Mouse (Mus musculus): ENCODE measurements at regions not wholly inside any gene's neighbourhood (a gene's known extent, or its start where the extent isn't known, plus 50 kb on each side); places are given as distances from the start of the nearest gene placed in this dataset.

DNA sequence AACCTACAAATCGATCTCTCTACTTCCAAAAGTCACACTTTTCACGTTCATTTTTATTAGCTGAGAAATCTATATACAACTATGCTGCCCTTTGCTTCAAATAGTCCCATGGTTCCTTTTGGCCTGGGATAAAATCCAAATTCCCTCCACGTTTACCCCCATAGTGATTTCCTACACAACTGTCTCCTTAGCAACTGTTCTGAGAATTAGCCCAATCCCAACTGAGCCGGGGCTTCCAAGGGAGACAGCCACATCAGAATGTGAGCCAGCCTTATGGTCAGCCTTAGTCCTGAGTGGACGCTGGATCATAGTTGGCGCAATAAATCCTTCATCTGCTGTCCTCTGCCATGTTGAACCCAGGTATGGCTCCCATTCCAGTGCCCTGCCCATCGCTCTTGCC, 77.3 kb downstream of the Sox9 start:
- H3K4me1 ChIP-seq (ENCODE audit: control insufficient read depth, insufficient read depth, low read length): no peaks in the 10 kb centered on the region
- TF ChIP-seq POLR2A (IDR thresholded peaks at IDR 0.05; ENCODE audit: borderline replicate concordance, extremely low read depth, low read depth, low read length) (no peak), CTCF (IDR thresholded peaks at IDR 0.05; ENCODE audit: insufficient read depth, low read length) (no peak)
- DNase-seq: no peak
- 90% methylated on average over 7 of the region's 7 CpGs for WGBS
- H3K4me3 ChIP-seq (replicated peaks; ENCODE audit: extremely low read depth, low read depth, low read length): no peak overlapping the region

DNA sequence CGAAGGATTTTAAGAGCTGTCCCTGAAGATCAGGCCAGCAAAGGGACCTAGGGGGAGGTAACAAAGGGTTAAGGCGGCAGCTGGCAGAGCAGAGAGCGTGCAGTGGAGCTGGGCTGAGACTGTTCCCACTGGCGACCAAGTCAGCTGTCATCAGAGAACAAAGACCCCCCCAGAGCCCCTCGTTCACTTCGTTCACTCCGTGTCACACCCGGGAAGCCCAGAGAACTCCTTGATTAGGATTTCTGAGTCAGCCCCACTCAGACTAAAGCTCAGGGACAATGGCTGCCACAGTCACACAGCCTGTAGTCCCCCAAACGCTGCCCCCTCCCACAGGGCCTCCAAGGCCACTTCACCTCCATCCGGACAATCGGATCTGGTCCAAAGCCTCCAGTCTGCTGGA, 78.8 kb downstream of the Sox9 start:
- WGBS: 46% methylated on average over 11 of the region's 11 CpGs
- Histone ChIP-seq H3K4me1 (ENCODE audit: control insufficient read depth, insufficient read depth, low read length) (no peaks in the 10 kb centered on the region), H3K4me3 (replicated peaks; ENCODE audit: extremely low read depth, low read depth, low read length) (no peak overlapping the region)
- no peak for TF ChIP-seq POLR2A (IDR thresholded peaks at IDR 0.05; ENCODE audit: borderline replicate concordance, extremely low read depth, low read depth, low read length)
- TF ChIP-seq CTCF (IDR thresholded peaks at IDR 0.05; ENCODE audit: insufficient read depth, low read length): no peak
- no peak for DNase-seq

DNA sequence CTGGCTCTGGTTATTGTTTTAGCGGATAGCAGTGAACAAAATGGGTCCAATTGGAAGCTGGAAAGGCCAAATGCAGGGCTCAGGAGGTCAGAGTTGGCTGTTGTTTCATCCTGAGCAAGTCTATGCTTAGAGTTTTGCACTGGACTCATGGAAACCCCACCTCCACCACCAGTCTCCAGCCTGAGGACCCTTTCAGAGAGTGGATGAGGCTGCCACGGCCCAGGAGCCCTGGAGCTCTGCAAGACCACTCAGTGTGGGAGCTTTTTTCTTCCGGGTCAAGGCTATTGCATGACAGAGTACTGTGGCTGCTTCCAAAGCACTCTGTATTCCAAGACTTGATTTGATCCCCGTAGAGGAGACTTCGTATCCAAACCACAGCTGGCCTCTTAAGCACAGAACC, 79.2 kb downstream of the Sox9 start:
- Histone ChIP-seq H3K4me3 (replicated peaks; ENCODE audit: extremely low read depth, low read depth, low read length) (no peak overlapping the region), H3K4me1 (ENCODE audit: control insufficient read depth, insufficient read depth, low read length) (no peaks in the 10 kb centered on the region)
- 73% methylated on average over 5 of the region's 5 CpGs for WGBS
- TF ChIP-seq CTCF (IDR thresholded peaks at IDR 0.05; ENCODE audit: insufficient read depth, low read length) (no peak), POLR2A (IDR thresholded peaks at IDR 0.05; ENCODE audit: borderline replicate concordance, extremely low read depth, low read depth, low read length) (no peak)
- DNase-seq: no peak

DNA sequence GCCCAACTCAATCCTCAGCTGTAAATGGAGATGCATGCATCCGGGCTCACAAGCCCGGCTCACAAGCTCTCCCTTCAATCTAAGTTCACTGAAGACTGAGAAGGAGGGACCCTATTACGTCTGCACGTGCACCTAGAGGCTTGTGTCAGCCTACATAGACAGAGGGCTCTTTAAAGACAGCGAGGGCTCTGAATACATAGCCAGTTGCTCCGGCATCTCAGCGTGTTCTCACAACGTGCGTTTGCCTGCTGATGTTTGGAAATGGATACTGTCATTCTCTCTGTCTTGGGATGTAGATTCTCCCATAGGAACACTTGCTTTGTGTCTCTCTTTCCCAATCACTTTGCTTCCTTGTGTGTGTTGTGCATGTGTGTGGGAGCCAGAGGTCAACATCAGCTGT, 83.8 kb downstream of the Sox9 start:
- no peak for DNase-seq
- 85% methylated on average over 9 of the region's 9 CpGs for WGBS
- Histone ChIP-seq H3K4me1 (ENCODE audit: control insufficient read depth, insufficient read depth, low read length) (no peaks in the 10 kb centered on the region), H3K4me3 (replicated peaks; ENCODE audit: extremely low read depth, low read depth, low read length) (no peak overlapping the region)
- TF ChIP-seq POLR2A (IDR thresholded peaks at IDR 0.05; ENCODE audit: borderline replicate concordance, extremely low read depth, low read depth, low read length): no peak
- no peak for TF ChIP-seq CTCF (IDR thresholded peaks at IDR 0.05; ENCODE audit: insufficient read depth, low read length)

DNA sequence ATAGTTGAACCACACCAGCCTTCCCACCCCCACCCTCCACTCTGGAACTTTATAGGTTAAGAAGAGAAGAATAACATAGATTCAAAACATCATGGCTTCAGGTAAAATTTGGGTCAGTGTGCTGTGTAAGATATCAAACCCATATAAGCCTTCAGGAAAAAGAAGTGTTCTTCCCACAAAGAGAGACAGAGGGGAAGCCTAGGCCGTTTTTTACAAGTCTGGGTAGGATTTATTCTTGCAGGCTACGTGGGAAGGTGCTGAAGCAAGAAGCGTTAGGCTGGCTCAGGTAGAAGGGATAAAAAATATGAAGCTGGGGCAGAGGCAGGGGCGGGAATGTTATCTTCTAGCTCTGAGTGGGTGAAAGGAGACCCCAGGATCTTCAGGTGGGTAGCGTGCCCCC, 87.5 kb downstream of the Sox9 start:
- TF ChIP-seq POLR2A (IDR thresholded peaks at IDR 0.05; ENCODE audit: borderline replicate concordance, extremely low read depth, low read depth, low read length) (no peak), CTCF (IDR thresholded peaks at IDR 0.05; ENCODE audit: insufficient read depth, low read length) (no peak)
- WGBS: 58% methylated on average over 5 of the region's 5 CpGs
- DNase-seq: no peak
- Histone ChIP-seq H3K4me1 (ENCODE audit: control insufficient read depth, insufficient read depth, low read length) (no peaks in the 10 kb centered on the region; the same call in 1 of the 2 replicates), H3K4me3 (replicated peaks; ENCODE audit: extremely low read depth, low read depth, low read length) (no peak overlapping the region)

DNA sequence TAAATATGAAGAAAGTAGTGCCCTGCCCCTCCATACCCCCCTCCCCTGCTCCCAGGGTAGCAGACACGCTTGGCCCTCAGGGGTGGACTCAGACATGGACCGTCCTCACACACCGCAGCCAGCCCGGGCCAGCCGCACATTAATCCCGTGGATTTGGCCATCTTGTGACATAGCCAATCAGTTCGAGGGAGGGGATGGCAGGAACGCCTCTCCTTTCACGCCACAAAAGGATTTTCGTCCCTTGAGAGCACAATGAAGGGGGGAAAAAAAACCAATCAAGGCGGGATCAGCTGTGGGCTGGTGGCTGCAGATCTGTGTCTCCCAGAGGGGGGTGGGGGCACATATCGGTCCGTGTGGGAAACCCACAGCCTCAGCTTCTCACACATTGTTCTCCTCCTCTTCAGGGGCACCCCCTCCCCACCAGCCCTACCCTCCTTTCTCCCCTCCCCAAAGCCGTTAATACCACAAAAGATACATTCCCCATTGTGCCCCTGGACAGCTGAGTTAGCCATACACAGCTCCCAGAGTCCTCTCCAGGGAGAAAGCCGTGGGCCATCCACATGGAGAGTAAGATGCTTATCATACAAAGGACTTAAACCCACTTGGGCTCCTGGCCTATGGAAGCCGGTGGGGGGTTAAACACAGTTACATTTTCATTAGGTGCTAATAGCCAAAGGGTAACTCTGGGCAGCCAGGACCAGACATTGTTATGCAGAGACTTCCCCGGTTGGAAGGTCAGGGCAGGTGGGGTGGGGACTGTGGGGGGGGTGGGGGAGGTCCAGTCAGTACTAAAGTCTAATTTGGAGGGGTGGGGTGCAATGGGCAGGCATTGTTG, 88.4 kb downstream of the Sox9 start:
- H3K4me3 ChIP-seq (replicated peaks; ENCODE audit: extremely low read depth, low read depth, low read length): no peak overlapping the region

DNA sequence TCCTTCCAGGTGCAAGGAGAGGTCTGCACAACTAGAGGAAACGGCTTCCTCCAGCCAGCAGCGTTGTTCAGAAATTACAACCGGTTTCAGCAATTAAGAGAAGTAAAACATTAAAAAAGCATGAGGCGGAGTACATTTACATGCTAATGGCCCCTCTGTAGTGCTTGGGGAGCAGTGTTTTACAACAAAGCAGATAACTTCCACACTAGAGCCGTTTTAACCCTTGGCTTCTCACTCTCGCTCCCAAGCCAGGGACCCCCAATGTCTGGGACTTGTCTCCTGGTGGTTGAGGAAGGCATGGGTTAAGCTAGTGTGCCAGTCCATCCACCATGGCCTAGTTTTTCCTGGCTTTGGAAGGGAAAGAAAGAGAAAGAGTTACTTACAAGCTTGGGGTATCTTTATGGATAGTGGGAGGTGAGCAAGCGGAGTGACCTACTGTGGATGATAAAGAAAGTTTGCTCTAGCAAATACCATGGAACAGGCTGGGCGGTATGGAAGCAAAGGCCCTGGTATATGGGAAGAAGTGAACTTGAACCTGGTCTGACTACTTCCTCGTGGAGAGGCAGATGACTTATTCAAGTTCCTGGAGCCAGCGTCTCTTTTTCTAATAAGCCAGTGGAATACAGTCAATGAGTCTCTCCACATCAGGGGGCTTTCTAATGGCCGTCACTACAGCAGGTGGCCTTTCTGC, 90.8 kb downstream of the Sox9 start:
- H3K4me3 ChIP-seq (replicated peaks; ENCODE audit: extremely low read depth, low read depth, low read length): no peak overlapping the region
- TF ChIP-seq POLR2A (IDR thresholded peaks at IDR 0.05; ENCODE audit: borderline replicate concordance, extremely low read depth, low read depth, low read length) (no peak), CTCF (IDR thresholded peaks at IDR 0.05; ENCODE audit: insufficient read depth, low read length) (no peak)
- 77% methylated on average over 11 of the region's 11 CpGs for WGBS
- H3K4me1 ChIP-seq (ENCODE audit: control insufficient read depth, insufficient read depth, low read length): no peaks in the 10 kb centered on the region; the same call in 1 of the 2 replicates
- DNase-seq: no peak

More for the DNA sequence above, 88.4 kb downstream of the Sox9 start:
- WGBS: 15% methylated on average over 17 of the region's 17 CpGs
- no peak for DNase-seq
- TF ChIP-seq CTCF (IDR thresholded peaks at IDR 0.05; ENCODE audit: insufficient read depth, low read length) (no peak), POLR2A (IDR thresholded peaks at IDR 0.05; ENCODE audit: borderline replicate concordance, extremely low read depth, low read depth, low read length) (no peak)
- no peaks in the 10 kb centered on the region; the same call in 1 of the 2 replicates for H3K4me1 ChIP-seq (ENCODE audit: control insufficient read depth, insufficient read depth, low read length)

DNA sequence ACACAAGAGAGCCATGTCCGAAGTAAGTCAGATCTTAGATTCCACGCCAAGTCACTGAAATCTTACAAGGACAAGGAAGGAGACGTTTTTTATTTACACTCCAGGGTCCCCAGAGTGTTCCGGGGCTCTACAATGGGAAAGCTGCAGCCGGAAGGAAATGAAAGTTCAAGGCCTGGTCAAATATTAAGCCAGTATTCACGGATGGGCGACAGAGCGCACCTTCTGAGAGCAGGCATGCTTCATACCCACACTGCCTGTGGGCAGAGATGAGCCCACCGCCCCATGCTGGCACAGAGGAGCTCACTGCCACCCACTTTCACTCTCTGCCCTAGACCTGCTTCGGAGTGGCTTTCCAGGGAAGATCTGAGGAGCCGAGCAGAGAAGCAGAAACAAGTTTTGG, 92.2 kb downstream of the Sox9 start:
- WGBS: 46% methylated on average over 11 of the region's 11 CpGs
- no peaks in the 10 kb centered on the region; the same call in 1 of the 2 replicates for H3K4me1 ChIP-seq (ENCODE audit: control insufficient read depth, insufficient read depth, low read length)
- no peak for DNase-seq
- TF ChIP-seq CTCF (IDR thresholded peaks at IDR 0.05; ENCODE audit: insufficient read depth, low read length): no peak
- no peak for TF ChIP-seq POLR2A (IDR thresholded peaks at IDR 0.05; ENCODE audit: borderline replicate concordance, extremely low read depth, low read depth, low read length)
- H3K4me3 ChIP-seq (replicated peaks; ENCODE audit: extremely low read depth, low read depth, low read length): no peak overlapping the region

DNA sequence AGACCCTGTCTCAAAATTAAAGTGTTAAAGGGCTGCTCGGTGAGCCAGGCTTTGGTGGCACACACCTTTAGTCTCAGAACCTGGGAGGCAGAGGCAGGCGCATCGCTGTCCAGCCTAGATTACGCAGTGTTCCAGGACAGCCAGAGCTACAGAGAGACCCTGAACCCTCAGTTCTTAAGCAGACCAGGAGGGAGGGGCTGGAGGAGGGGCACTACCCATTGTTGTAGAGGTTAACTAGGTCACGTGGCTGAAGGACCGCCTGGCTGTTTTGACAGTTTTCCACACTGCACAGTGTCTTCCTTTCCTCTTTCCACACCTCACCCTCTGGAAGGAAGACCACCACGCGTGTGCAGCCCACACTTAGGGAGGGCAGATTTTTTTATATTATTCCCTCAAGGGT, 94.2 kb downstream of the Sox9 start:
- WGBS: 74% methylated on average over 8 of the region's 8 CpGs
- TF ChIP-seq CTCF (IDR thresholded peaks at IDR 0.05; ENCODE audit: insufficient read depth, low read length) (no peak), POLR2A (IDR thresholded peaks at IDR 0.05; ENCODE audit: borderline replicate concordance, extremely low read depth, low read depth, low read length) (no peak)
- no peak for DNase-seq

More for the DNA sequence above, 94.2 kb downstream of the Sox9 start:
- Histone ChIP-seq H3K4me1 (ENCODE audit: control insufficient read depth, insufficient read depth, low read length) (no peaks in the 10 kb centered on the region; the same call in 1 of the 2 replicates), H3K4me3 (replicated peaks; ENCODE audit: extremely low read depth, low read depth, low read length) (no peak overlapping the region)
